Mouse (Mus musculus): ENCODE results near the gene Lrrc75a.
"Not testable (repeated sequence)": the region's sequence is repeated elsewhere in the genome, so short reads cannot be mapped to it uniquely, and the experiment has no call there.

The Lrrc75a gene

GRCm38 (mm10) chr11:62647661-62648590 is at the start of gene Lrrc75a:
TSS of gene Lrrc75a (minus strand) at chr11:62648523.
- DNase-seq: no peak

GRCm38 (mm10) chr11:62695126-62695525 is 46.8 kb upstream of the Lrrc75a start:
- DNase-seq: no peak

GRCm38 (mm10) chr11:62693299-62694184 is 45.2 kb upstream of the Lrrc75a start:
- DNase-seq: peak; percentile 24

- no peak for DNase-seq
These were observed 43.3 kb upstream of the Lrrc75a start for GRCm38 (mm10) chr11:62691592-62691991.

GRCm38 (mm10) chr11:62679954-62680353 is 31.6 kb upstream of the Lrrc75a start:
- no peak for DNase-seq

GRCm38 (mm10) chr11:62678778-62679354 is 30.5 kb upstream of the Lrrc75a start:
- no peak for DNase-seq

- DNase-seq: no peak
These were observed 27.9 kb upstream of the Lrrc75a start for GRCm38 (mm10) chr11:62676290-62676596.

GRCm38 (mm10) chr11:62675480-62676289 is 27.4 kb upstream of the Lrrc75a start:
- DNase-seq: peak; percentile 63

GRCm38 (mm10) chr11:62670006-62670405 is 21.7 kb upstream of the Lrrc75a start:
- no peak for DNase-seq

GRCm38 (mm10) chr11:62669471-62669870 is 21.1 kb upstream of the Lrrc75a start:
- DNase-seq: no peak

GRCm38 (mm10) chr11:62668986-62669385 is 20.7 kb upstream of the Lrrc75a start:
- no peak for DNase-seq

GRCm38 (mm10) chr11:62664250-62664649 is 15.9 kb upstream of the Lrrc75a start:
- DNase-seq: no peak

- DNase-seq: no peak
These were observed 12.6 kb upstream of the Lrrc75a start for GRCm38 (mm10) chr11:62660885-62661284.

- DNase-seq: no peak
These were observed 3.8 kb upstream of the Lrrc75a start for GRCm38 (mm10) chr11:62652080-62652479.

GRCm38 (mm10) chr11:62651563-62651962 is 3.2 kb upstream of the Lrrc75a start:
- no peak for DNase-seq

- not testable (repeated sequence) for DNase-seq
These were observed 1.5 kb upstream of the Lrrc75a start for GRCm38 (mm10) chr11:62649803-62650202.

GRCm38 (mm10) chr11:62648591-62649391 is 468 bp upstream of the Lrrc75a start, which contains the start of gene Mmgt2:
TSS of gene Mmgt2 (plus strand) at chr11:62648664.
- DNase-seq: peak; percentile 95

GRCm38 (mm10) chr11:62646958-62647515 is 1.3 kb downstream of the Lrrc75a start:
- DNase-seq: no peak

- no peak for DNase-seq
These were observed 1.9 kb downstream of the Lrrc75a start for GRCm38 (mm10) chr11:62646495-62646843.

- DNase-seq: peak; percentile 53
These were observed 2.4 kb downstream of the Lrrc75a start for GRCm38 (mm10) chr11:62645732-62646494.

- DNase-seq: no peak
These were observed 3.0 kb downstream of the Lrrc75a start for GRCm38 (mm10) chr11:62645337-62645675.
